Comparison of ENCODE assay signal across 33 mouse cellular contexts in the genomic region with DNA sequence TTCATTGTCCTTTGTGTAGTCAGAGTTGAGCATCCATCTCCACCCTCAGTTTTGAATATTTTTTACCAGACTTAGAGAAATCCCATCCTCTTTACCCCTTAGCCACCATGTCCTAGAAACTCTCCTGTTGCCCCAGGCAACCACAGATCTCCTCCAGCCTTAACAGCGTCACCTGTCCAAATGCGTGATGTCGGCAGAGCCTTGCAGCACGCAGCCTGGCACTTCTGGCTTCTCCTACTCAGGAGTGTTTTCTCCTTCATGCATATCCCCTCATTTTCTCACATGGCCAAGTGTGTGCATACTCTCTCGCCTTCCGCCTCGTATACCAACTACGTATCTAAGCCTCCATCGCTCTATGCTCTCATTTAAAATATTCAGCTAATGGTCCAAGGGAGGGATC. TPM values are rescaled to one million over a fixed set of nuclear protein-coding genes. Genes with fewer than 3 reads are reported as not detected.
A peak's percentile ranks its signal among the peaks of the same experiment; 100 is the strongest.
DNase-seq lines count a peak whose midpoint lies in the region; ATAC-seq and TF ChIP-seq lines count a peak whose summit lies in the region.
"Had no signal": no experiment of that assay in that cellular context is flagged by ENCODE, and none has a peak within 500 bp of the region (broad histone marks: within the 10 kb centered on the region; RNA-seq: fewer than 3 reads in every experiment).

No protein-coding gene starts in this region.

- H3K36me3 ChIP-seq in midbrain, embryonic 11.5 days (ENCODE audit: control insufficient read depth, insufficient read depth, low read length) = no peaks in the 10 kb centered on the region
- H3K36me3 ChIP-seq in midbrain, embryonic 10.5 days = no peaks in the 10 kb centered on the region
- no peaks in the 10 kb centered on the region for H3K36me3 ChIP-seq in thymus, adult 2 months (ENCODE audit: control insufficient read depth, insufficient read depth, low read length)
- H3K36me3 ChIP-seq: embryonic facial prominence, embryonic 10.5 days; embryonic facial prominence, embryonic 13.5 days; forebrain, embryonic 12.5 days; forebrain, embryonic 15.5 days; G1E; heart, embryonic 12.5 days; heart, embryonic 15.5 days; hindbrain, embryonic 10.5 days; hindbrain, embryonic 13.5 days had no signal

- DNase-seq in frontal cortex, postnatal 36 days (ENCODE audit: low spot score in 2 of 2) = peak; percentile 6 to 24
- no peak for DNase-seq in frontal cortex, postnatal 14 days (ENCODE audit: low spot score in 2 of 2)
- DNase-seq in midbrain, embryonic 11.5 days (ENCODE audit: low spot score, missing footprints) = peak; percentile 28
- DNase-seq in midbrain, embryonic 10.5 days (ENCODE audit: low spot score) = no peak
- peak; percentile 22 for DNase-seq in right cerebral cortex, postnatal 14 days
- DNase-seq in right cerebral cortex, adult 18-20 months = no peak
- no peak for DNase-seq in thymus, adult 2 months
- DNase-seq: adrenal gland, postnatal 10 days; adrenal gland, postnatal 36 days; B cell, adult 2 months; cerebellum, adult 11 months; cerebellum, adult 2 months; cerebellum, adult 9-11 months; cerebellum, postnatal 25 days; embryo, embryonic 11 days; gastrocnemius, postnatal 10 days; gastrocnemius, postnatal 36 days; heart, postnatal 10 days; heart, postnatal 36 days had no signal

- no peak overlapping the region for H3K4me2 ChIP-seq in midbrain, embryonic 11.5 days
- H3K4me2 ChIP-seq: embryonic facial prominence, embryonic 13.5 days; forebrain, embryonic 12.5 days; forebrain, embryonic 15.5 days; heart, embryonic 12.5 days; heart, embryonic 15.5 days; hindbrain, embryonic 13.5 days had no signal

- H3K4me1 ChIP-seq in midbrain, embryonic 11.5 days (ENCODE audit: control insufficient read depth, insufficient read depth, low read length) = no peaks in the 10 kb centered on the region
- H3K4me1 ChIP-seq in midbrain, embryonic 10.5 days = peaks cover 17% of the 10 kb centered on the region
- peaks cover 4% of the 10 kb centered on the region for H3K4me1 ChIP-seq in cortical plate, adult 2 months (ENCODE audit: control insufficient read depth, insufficient read depth, low read length)
- peaks cover 5% of the 10 kb centered on the region for H3K4me1 ChIP-seq in thymus, adult 2 months (replicated peaks; ENCODE audit: control insufficient read depth, insufficient read depth, low read length)

- 92% methylated on average over 9 of the region's 9 CpGs for WGBS in midbrain, embryonic 11.5 days
- WGBS in midbrain, embryonic 10.5 days = 92% methylated on average over 9 of the region's 9 CpGs
- 96% methylated on average over 9 of the region's 9 CpGs for WGBS in thymus, adult 2 months

- TF ChIP-seq CTCF in cortical plate, adult 2 months (IDR thresholded peaks at IDR 0.05; ENCODE audit: extremely low read depth, insufficient read depth, low read length) = no peak
- TF ChIP-seq CTCF in thymus, adult 2 months (IDR thresholded peaks at IDR 0.05; ENCODE audit: borderline replicate concordance, control insufficient read depth, extremely low read depth, insufficient read depth, low read length, poor library complexity) = no peak

- no peak overlapping the region for H3K27ac ChIP-seq in midbrain, embryonic 11.5 days (ENCODE audit: low read depth, low read length)
- no peak overlapping the region for H3K27ac ChIP-seq in midbrain, embryonic 10.5 days (replicated peaks)
- no peak overlapping the region for H3K27ac ChIP-seq in cortical plate, adult 2 months (ENCODE audit: insufficient read depth, low read length)
- no peak overlapping the region for H3K27ac ChIP-seq in thymus, adult 2 months (ENCODE audit: control insufficient read depth, insufficient read depth, low read length)
- H3K27ac ChIP-seq: embryonic facial prominence, embryonic 10.5 days; embryonic facial prominence, embryonic 13.5 days; forebrain, embryonic 12.5 days; forebrain, embryonic 15.5 days; heart, embryonic 15.5 days; hindbrain, embryonic 10.5 days; hindbrain, embryonic 13.5 days had no signal

- H3K9ac ChIP-seq in midbrain, embryonic 11.5 days (ENCODE audit: low read length) = no peak overlapping the region
- H3K9ac ChIP-seq: embryonic facial prominence, embryonic 13.5 days; forebrain, embryonic 12.5 days; forebrain, embryonic 15.5 days; heart, embryonic 12.5 days; heart, embryonic 15.5 days; hindbrain, embryonic 13.5 days had no signal

- no peak overlapping the region for H3K4me3 ChIP-seq in midbrain, embryonic 11.5 days (ENCODE audit: low read depth, low read length)
- H3K4me3 ChIP-seq in midbrain, embryonic 10.5 days = no peak overlapping the region
- no peak overlapping the region for H3K4me3 ChIP-seq in cortical plate, adult 2 months (ENCODE audit: insufficient read depth, low read length)
- H3K4me3 ChIP-seq in thymus, adult 2 months (ENCODE audit: control insufficient read depth, insufficient read depth, low read length) = no peak overlapping the region
- H3K4me3 ChIP-seq: embryonic facial prominence, embryonic 10.5 days; embryonic facial prominence, embryonic 13.5 days; erythroblast, embryonic 14.5 days; forebrain, embryonic 12.5 days; forebrain, embryonic 15.5 days; heart, embryonic 12.5 days; heart, embryonic 15.5 days; hindbrain, embryonic 10.5 days; hindbrain, embryonic 13.5 days had no signal

- H3K27me3 ChIP-seq in midbrain, embryonic 11.5 days (ENCODE audit: control insufficient read depth, insufficient read depth, low read length) = no peaks in the 10 kb centered on the region
- H3K27me3 ChIP-seq in midbrain, embryonic 10.5 days (ENCODE audit: low read depth, poor library complexity, severe bottlenecking) = no peaks in the 10 kb centered on the region
- H3K27me3 ChIP-seq in thymus, adult 2 months (ENCODE audit: control insufficient read depth, insufficient read depth, low read length) = no peaks in the 10 kb centered on the region
- H3K27me3 ChIP-seq: CH12.LX; embryonic facial prominence, embryonic 13.5 days; forebrain, embryonic 12.5 days; forebrain, embryonic 15.5 days; heart, embryonic 12.5 days; heart, embryonic 15.5 days; hindbrain, embryonic 13.5 days; Patski had no signal

- no peaks in the 10 kb centered on the region for H3K9me3 ChIP-seq in midbrain, embryonic 11.5 days (ENCODE audit: control insufficient read depth, low read length)
- no peaks in the 10 kb centered on the region for H3K9me3 ChIP-seq in midbrain, embryonic 10.5 days (replicated peaks)
- H3K9me3 ChIP-seq: embryonic facial prominence, embryonic 10.5 days; embryonic facial prominence, embryonic 13.5 days; forebrain, embryonic 12.5 days; forebrain, embryonic 15.5 days; heart, embryonic 12.5 days; heart, embryonic 15.5 days; hindbrain, embryonic 10.5 days; hindbrain, embryonic 13.5 days had no signal

- TF ChIP-seq POLR2A in cortical plate, adult 2 months (IDR thresholded peaks at IDR 0.05; ENCODE audit: extremely low read depth, insufficient read depth, low read length) = 0 out of 2 replicates have a peak, but pooled peaks have one; percentile 11
- TF ChIP-seq POLR2A in thymus, adult 2 months (IDR thresholded peaks at IDR 0.05; ENCODE audit: control insufficient read depth, extremely low read depth, insufficient read depth, low read length, poor library complexity) = no peak

- no peak for ATAC-seq in midbrain, embryonic 11.5 days (ENCODE audit: low FRiP score)
- ATAC-seq: forebrain, embryonic 15.5 days; hindbrain, embryonic 16.5 days; Patski had no signal

RNA-seq across cellular contexts. Expression of gene Bco1, which starts 22.8 kb away (rescaled TPM):
- polyA plus RNA-seq in midbrain, embryonic 11.5 days (2014; fragmentation: Nextera tagmentation; extraction: Ambion mirVana) = 0.18 and 0.28 TPM in 2 replicates
- 0.05 and 0.10 TPM in 2 replicates for polyA plus RNA-seq in midbrain, embryonic 10.5 days (2016; fragmentation: Nextera tagmentation; extraction: Ambion mirVana)
- 0.11 TPM in 1 of 2 replicates, not detected in the other for polyA plus RNA-seq in cortical plate, adult 2 months (2012; rRNA removed)
- 0.06 and 0.07 TPM in 2 replicates for polyA plus RNA-seq in thymus, adult 2 months (2012; rRNA removed)
- polyA plus RNA-seq: erythroblast, embryonic 14.5 days; G1E; heart, embryonic 15.5 days; Patski had no signal

RNA-seq across cellular contexts. Expression of gene Pkd1l2, which starts 36.2 kb away (rescaled TPM):
- polyA plus RNA-seq in midbrain, embryonic 11.5 days (2014; fragmentation: Nextera tagmentation; extraction: Ambion mirVana) = not detected in 2 replicates
- 0.05 TPM in 1 of 2 replicates, not detected in the other for polyA plus RNA-seq in midbrain, embryonic 10.5 days (2016; fragmentation: Nextera tagmentation; extraction: Ambion mirVana)
- 0.13 and 0.19 TPM in 2 replicates for polyA plus RNA-seq in cortical plate, adult 2 months (2012; rRNA removed)
- polyA plus RNA-seq in thymus, adult 2 months (2012; rRNA removed) = 0.09 and 0.16 TPM in 2 replicates
- polyA plus RNA-seq: embryonic facial prominence, embryonic 10.5 days; erythroblast, embryonic 14.5 days; forebrain, embryonic 12.5 days; forebrain, embryonic 15.5 days; hindbrain, embryonic 10.5 days; Patski had no signal

RNA-seq across cellular contexts. Expression of gene Gan, which starts 39.5 kb away (rescaled TPM):
- polyA plus RNA-seq in midbrain, embryonic 11.5 days (2014; fragmentation: Nextera tagmentation; extraction: Ambion mirVana) = 2.2 and 2.3 TPM in 2 replicates
- polyA plus RNA-seq in midbrain, embryonic 10.5 days (2016; fragmentation: Nextera tagmentation; extraction: Ambion mirVana) = 2.3 and 2.4 TPM in 2 replicates
- polyA plus RNA-seq in cortical plate, adult 2 months (2012; rRNA removed) = 8.2 and 8.4 TPM in 2 replicates
- polyA plus RNA-seq in thymus, adult 2 months (2012; rRNA removed) = 6.3 and 7.1 TPM in 2 replicates

Comparison
In these comparisons a context has a peak if more than half of its experiments do, and no peak if none do; other contexts are left out.
1. DNase-seq: peak in frontal cortex, postnatal 36 days (2 of 2), midbrain, embryonic 11.5 days (single experiment) and right cerebral cortex, postnatal 14 days (single experiment); none in frontal cortex, postnatal 14 days (0 of 2), midbrain, embryonic 10.5 days (single experiment), right cerebral cortex, adult 18-20 months (single experiment) and thymus, adult 2 months (single experiment).